Mouse (Mus musculus) spleen, postnatal 36 days (tissue): Measurements from ENCODE around the gene Ube2h.

Experiments used
- DNase-seq, 2 experiments: peaks; one replicate each; pipeline ENCODE4 v3.0.0; 2022; ENCODE audit warnings: low spot score in 2 of 2, mixed read lengths in 1 of 2

The Ube2h gene

GRCm38 (mm10) chr6:30299683-30300082 lies 4.7 kb downstream of the Ube2h start:
- no peak for DNase-seq

- no peak for DNase-seq
Measured at GRCm38 (mm10) chr6:30299116-30299515, 5.2 kb downstream of the Ube2h start.

- no peak for DNase-seq
Measured at GRCm38 (mm10) chr6:30292579-30292978, 11.8 kb downstream of the Ube2h start.

GRCm38 (mm10) chr6:30287958-30288357 lies 16.4 kb downstream of the Ube2h start:
- DNase-seq = peak; percentile 58 to 62

- DNase-seq = peak; percentile 55 to 70
Measured at GRCm38 (mm10) chr6:30286642-30287041, 17.7 kb downstream of the Ube2h start.

GRCm38 (mm10) chr6:30284177-30284576 lies 20.2 kb downstream of the Ube2h start:
- DNase-seq = no peak

- DNase-seq = no peak
Measured at GRCm38 (mm10) chr6:30282361-30282760, 22.0 kb downstream of the Ube2h start.

- no peak for DNase-seq
Measured at GRCm38 (mm10) chr6:30278374-30278773, 26.0 kb downstream of the Ube2h start.

- no peak for DNase-seq
Measured at GRCm38 (mm10) chr6:30276882-30277281, 27.5 kb downstream of the Ube2h start.

- no peak for DNase-seq
Measured at GRCm38 (mm10) chr6:30276375-30276774, 28.0 kb downstream of the Ube2h start.

GRCm38 (mm10) chr6:30275159-30275847 lies 29.0 kb downstream of the Ube2h start:
- no peak for DNase-seq

GRCm38 (mm10) chr6:30272911-30273310 lies 31.4 kb downstream of the Ube2h start:
- no peak for DNase-seq

GRCm38 (mm10) chr6:30272338-30272905 lies 31.9 kb downstream of the Ube2h start:
- DNase-seq = no peak

GRCm38 (mm10) chr6:30269846-30270245 lies 34.5 kb downstream of the Ube2h start:
- DNase-seq = no peak

GRCm38 (mm10) chr6:30267486-30267885 lies 36.9 kb downstream of the Ube2h start:
- DNase-seq = no peak

- DNase-seq = no peak
Measured at GRCm38 (mm10) chr6:30265402-30265801, 38.9 kb downstream of the Ube2h start.

- DNase-seq = no peak
Measured at GRCm38 (mm10) chr6:30263053-30263452, 41.3 kb downstream of the Ube2h start.

- no peak for DNase-seq
Measured at GRCm38 (mm10) chr6:30259271-30259670, 45.1 kb downstream of the Ube2h start.

- no peak for DNase-seq
Measured at GRCm38 (mm10) chr6:30257962-30258361, 46.4 kb downstream of the Ube2h start.

- DNase-seq = no peak
Measured at GRCm38 (mm10) chr6:30255846-30256245, 48.5 kb downstream of the Ube2h start.

- no peak for DNase-seq
Measured at GRCm38 (mm10) chr6:30252271-30253010, 51.9 kb downstream of the Ube2h start.

GRCm38 (mm10) chr6:30248708-30249107 lies 55.6 kb downstream of the Ube2h start:
- DNase-seq = no peak

- DNase-seq = no peak
Measured at GRCm38 (mm10) chr6:30245940-30246339, 58.4 kb downstream of the Ube2h start.
